Mouse (Mus musculus): Measurements from ENCODE around the gene Chka.

GRCm38 (mm10) chr19:3906326-3906725, 54.8 kb downstream of the Chka start:
- TF ChIP-seq HCFC1 (IDR thresholded peaks at IDR 0.05; ENCODE audit: borderline replicate concordance, insufficient read depth, low read length) = no peak
- TF ChIP-seq ZC3H11A (IDR thresholded peaks at IDR 0.05; ENCODE audit: borderline replicate concordance, low read depth, low read length) = no peak
- TF ChIP-seq ZNF384 (IDR thresholded peaks at IDR 0.05; ENCODE audit: low read depth, low read length) = no peak
- no peak for TF ChIP-seq CHD2 (IDR thresholded peaks at IDR 0.05; ENCODE audit: low read depth, low read length)

All from ES-E14 (cell line).